Mouse (Mus musculus) erythroid progenitor cell, adult 5-6 weeks (primary cell): ENCODE measurements at regions not wholly inside any gene's neighbourhood (a gene's known extent, or its start where the extent isn't known, plus 50 kb on each side); places are given as distances from the start of the nearest gene placed in this dataset.

ENCODE experiments used
- ATAC-seq: replicated peaks from 2 replicates; pipeline ENCODE4 v1.8.0; 2016; ENCODE audit warnings: moderate number of reproducible peaks, mild to moderate bottlenecking, moderate TSS enrichment, inconsistent platforms; ENCODE audit not compliant: poor library complexity, low FRiP score, severe bottlenecking

DNA sequence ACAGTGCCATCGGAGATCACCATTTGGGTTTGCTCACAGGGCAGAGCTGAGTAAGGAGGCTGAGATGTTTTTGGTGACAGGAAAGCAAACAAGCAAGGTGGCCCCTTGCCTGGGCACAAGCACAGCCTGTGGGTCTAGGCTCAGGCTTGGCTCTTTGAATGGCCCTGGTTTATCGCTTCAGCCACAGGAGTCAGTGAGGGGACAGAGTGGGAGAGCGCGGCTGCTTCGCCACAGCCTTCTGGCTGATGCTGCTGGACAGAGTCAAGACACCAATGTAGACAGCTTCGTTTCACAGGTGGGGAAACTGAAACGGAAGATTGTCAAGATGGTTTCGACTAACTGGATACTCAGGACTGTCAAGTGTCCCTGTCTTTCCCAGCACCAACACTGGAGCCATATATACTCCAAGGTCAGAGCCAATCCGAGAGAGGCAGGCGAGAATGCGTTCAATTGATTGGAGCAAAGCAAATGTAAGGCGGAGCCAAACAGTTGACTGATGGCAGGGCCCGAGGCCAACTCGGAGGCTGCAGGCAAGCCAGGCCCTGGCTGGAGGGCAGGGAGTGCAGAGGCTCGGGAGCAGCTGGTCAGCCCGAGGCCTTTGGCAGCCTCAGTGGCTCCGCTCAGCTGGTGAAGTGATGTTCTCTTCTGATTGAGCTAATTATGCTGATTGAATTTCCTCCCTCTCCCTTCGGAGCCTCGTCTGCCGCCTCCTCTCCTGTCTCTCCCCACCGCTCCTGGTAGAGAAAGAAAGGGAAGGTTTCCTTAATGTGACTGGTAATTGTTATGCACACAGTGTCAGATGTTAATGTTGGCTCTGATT, 154.7 kb upstream of the Zc3h12a start:
- no peak for ATAC-seq

DNA sequence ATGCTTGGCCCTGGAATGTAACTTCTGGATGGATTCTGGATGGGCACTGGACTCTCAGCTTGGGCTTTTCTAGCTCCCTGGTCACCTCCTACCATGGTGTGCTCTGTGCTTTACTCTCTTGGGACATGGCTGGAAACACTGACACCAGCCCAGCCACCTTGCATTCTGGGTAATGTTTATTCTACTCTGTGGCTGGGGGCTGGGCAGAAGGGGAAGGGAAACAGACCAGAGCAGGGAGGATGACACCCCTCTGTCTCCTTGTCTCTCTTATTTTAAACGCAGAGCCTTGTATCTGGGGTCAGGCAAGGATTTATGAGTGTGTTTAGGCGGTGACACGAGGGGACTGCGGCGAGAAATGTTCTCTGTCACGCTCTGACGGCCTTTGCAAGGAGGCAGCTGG, 151.5 kb upstream of the Zc3h12a start:
- ATAC-seq: no peak

DNA sequence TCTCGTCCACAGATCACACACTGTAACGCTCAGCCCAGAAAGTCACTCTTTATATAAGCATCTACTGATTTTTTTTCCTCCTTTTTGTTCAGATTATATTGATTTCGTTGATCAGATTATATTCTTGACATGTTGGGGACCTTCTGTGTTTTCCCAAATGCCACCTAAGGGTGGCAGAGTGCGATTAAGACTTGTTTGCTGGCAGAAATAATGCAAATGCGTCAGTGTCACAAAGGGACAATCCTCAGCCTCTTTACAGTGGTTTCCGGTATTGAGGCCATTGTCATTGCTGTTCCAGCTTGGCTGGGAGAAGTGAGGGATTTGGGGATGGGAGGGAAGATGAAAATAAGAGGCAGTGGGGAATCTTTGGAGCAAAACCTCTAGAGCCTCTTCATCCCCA, 149.2 kb upstream of the Zc3h12a start:
- no peak for ATAC-seq

DNA sequence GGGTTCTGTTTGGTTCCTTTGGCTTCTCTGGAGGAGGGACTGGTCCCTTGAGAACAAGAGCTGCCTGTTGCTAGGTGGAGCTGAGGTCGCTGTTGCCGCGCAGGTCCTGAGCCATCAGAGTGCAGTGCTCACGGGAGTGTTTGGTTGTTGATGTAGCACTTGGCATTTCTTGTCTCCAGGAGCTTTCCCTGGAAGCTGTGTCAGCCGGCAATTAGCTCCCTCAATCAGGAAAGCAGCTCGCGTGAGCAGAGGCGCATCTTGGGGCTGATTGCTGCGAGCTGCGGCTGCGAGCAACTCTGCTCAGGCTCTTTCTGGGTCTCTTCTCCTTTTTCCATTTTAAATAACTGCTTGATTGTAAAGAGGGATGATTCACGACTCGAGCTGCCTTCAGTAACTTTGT, 147.6 kb upstream of the Zc3h12a start:
- no peak for ATAC-seq

DNA sequence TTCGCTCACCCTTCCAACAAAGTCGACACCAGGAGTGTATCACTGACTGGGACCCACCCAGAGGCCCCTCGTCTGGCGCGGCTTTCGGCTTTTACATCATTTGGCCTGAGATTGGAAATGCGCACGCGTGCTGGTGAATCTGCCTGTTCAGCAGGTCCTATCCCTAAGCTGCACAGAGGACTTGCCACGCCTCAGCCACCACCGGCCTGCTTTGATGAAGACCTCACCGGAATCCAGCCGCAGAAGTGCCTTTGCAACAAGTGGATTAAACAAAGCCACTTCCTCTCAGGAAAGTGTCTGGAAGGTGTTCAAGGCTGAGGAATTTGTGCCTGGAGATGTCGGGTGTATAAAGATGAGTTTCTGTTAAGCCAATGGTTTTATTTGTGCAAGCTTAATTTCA, 143.3 kb upstream of the Zc3h12a start:
- ATAC-seq: no peak

DNA sequence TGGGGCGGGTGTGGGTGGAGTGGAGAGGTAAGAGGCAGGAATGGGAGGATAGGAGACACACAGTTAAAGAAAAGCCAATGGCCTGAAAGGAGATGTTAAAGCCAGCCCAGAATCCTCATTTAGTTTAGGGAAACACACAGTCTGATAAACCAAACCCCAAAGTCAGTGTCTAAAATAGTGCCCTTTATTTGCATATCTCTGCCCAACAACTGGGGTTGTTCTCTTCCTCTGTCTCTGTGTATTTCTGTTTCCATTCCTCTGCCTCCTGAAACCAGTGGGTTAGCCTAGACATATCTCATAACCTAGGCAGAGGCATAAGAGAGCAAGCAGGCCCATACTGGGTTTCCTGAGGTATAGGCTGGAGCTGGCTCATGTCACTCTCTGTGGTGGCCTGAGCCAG, 138.6 kb upstream of the Zc3h12a start:
- no peak for ATAC-seq

DNA sequence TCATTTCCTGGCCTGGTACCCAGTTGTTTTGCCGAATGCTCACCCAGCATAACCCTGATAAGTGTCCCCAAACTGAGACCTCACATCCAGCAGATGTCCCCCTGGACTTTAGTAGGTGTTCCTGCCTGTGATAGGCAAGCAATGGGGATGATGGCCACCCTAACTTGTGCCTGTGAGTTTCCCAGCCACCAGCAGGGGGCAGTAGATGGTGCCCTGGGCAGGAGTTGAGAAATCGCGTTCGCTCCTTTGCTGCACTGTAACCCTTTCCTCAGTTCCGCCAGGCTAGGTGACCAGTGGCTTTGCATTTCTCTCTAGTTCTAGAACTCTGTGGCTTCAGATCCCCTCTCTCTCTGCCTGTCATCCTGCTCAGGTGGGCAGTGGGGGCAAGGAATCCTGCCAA, 137.9 kb upstream of the Zc3h12a start:
- ATAC-seq: no peak

DNA sequence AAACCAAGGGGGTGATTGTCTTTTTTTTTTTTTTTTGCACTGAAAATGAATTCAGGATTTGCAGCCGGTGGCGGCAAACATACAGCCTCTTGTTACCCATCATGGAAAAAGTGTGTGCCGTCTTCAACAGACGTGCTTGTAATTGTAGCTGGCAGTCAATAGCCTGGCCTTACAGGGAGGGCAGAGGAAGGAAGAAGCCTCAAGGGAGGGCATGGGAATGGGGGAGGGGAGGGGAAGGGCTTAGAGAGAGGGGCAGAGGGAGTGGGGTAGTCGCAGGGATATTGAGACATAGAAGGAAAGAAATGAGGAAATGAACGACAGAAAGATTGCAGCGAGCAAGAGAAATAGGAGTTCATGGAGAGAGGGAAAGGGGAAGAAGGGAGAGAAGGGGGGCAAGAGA, 137.4 kb upstream of the Zc3h12a start:
- no peak for ATAC-seq

DNA sequence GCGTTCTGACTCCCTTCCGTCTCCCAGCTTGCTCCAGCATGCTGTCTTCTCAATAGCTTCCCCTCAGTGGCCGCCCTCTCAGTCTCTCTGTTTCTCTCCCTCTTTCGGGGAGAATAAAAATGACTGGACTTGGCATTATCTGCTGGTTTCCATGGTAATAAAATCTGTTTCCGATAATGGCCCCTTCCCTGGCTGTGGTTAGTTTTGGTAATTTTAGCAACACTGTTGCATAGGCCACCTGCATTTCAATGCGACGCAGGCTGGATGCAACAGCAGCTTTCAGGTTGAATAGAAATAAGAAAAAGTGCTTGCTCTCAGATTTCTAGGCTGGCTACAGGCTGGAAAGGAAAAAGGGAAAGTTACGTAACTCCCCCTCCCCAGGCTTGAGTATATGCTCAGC, 133.9 kb upstream of the Zc3h12a start:
- ATAC-seq: no peak

DNA sequence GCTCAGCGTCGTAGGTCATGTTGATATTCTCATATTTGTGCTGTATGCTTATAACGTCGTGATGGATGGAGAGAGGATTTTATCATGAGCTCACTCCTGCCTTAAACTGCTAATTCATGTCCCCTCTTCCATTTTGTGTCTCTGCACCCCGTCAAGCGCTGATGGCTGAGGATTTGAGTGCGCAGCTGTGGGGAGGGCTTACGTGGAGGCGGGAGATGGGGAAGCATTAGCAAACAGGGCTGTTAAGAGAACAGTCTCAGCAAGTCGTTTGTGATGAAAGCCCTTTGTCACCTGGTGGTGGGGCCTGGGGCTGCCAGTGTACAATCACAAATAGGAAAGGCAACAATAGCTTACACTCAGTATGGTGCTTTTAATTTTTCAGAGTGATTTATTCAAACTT, 131.7 kb upstream of the Zc3h12a start:
- no peak for ATAC-seq

DNA sequence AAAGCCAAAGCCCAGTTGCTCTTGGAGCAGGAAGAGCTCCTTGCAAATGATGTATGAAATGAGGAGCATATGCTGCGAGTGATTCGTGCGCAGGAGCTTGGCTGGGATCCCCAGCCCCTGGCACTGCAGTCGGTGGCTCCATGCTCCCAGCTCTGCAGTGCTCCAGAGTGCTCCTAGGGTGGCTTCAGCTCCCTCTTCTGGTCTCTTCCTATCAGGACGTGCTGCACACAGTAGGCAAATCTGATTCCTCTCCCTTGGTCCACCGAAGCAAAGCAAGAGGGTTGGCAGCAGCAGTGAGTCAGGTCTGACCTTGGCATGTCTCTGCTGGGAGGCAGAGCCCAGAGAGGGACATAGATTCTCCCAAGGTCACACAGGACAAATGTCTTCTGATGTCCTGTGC, 130.3 kb upstream of the Zc3h12a start:
- ATAC-seq: no peak

DNA sequence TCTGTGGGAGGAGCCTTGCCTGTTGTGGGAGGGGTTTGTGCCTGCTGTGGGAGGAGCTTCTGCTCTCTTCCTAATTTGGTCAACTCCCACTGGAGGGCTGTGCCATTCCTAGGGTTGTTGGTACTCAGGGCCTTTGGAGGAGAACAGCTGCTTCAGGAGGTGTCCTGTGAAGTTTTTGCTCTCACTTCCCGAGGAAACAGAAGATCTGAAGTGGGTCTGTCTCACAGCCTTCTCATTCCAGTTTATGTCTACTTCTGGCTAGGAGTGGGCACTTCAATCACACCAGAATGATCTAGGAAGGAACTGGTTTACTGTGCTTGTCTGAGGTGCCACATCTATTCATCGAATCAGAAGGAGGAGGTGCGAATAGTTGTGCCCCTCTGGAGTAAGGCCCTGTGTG, 125.5 kb upstream of the Zc3h12a start:
- ATAC-seq: no peak

DNA sequence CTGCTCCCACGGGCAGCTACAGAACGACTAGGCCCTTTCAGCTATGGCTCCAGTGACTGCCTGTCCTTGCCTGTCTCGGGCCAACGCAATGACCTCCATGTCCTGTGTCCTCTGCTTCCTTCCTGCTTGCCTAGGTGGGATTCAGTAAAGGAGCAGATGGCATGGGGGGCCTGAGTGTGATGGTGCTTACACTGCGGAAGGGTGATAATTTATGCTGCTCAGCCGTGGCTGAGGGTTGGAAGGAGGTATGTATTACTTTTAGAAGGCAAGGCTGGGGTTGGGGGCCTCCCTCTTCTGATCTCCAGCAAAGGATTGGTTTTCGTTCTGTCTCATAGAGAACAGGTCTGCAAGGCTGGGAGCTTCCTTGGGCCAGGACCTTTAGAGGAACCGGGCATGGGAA, 124.6 kb upstream of the Zc3h12a start:
- no peak for ATAC-seq

DNA sequence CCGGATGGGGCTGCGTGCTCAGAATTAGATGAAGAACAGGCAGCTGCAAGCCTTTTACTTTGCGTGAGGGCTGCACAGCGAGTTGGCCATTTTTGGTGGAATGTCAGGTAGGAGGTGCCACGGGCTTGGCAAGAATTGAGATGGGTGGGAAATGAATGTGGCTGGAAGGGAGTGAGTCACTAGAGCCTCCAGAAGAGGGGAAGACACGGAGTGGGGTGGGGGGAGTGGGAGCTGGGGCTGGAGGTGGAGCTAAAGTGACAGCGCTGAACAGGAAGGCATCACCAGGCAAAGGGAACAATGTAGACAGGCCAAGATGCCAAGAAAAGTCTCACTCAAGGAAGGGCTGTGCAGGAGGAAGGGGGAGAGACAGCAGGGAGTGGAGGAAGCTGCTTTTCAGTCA, 121.4 kb upstream of the Zc3h12a start:
- ATAC-seq: no peak

DNA sequence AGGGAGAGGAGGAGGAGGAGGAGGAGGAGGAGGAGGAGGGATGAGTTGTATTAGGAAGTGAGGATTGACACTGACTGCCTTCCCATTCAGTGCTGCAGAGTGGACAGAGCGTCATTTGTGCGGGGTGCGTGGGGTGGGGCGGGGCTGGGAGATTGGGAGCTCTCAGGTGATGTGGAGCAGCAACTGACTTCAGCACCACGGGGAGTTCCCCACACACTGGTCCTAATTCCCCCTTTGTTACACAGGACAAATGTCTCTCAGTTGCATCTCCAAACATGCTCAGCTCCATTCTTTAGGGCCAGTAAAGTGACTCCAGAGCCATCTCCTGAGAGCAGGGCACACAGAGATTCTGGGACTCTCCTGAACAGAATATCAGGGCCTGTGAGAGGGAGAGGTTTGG, 118.5 kb upstream of the Zc3h12a start:
- no peak for ATAC-seq

DNA sequence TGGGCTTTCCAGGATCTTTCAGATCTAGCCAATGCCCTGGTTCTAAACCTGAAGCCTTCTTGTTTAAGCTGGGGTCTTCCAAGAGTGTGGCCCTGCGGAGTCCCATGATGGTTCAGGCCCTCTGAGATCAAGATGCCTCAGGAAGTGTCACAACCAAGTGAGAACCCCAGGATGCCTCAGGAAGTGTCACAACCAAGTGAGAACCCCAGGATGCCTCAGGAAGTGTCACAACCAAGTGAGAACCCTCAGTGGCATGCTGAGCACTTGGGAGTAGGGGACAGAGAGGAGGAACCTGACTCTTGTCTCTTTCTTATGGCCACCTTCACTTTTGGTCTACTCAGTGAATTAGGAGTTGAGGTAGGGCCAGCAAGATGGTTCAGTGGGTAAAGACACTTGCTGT, 114.9 kb upstream of the Zc3h12a start:
- ATAC-seq: no peak

DNA sequence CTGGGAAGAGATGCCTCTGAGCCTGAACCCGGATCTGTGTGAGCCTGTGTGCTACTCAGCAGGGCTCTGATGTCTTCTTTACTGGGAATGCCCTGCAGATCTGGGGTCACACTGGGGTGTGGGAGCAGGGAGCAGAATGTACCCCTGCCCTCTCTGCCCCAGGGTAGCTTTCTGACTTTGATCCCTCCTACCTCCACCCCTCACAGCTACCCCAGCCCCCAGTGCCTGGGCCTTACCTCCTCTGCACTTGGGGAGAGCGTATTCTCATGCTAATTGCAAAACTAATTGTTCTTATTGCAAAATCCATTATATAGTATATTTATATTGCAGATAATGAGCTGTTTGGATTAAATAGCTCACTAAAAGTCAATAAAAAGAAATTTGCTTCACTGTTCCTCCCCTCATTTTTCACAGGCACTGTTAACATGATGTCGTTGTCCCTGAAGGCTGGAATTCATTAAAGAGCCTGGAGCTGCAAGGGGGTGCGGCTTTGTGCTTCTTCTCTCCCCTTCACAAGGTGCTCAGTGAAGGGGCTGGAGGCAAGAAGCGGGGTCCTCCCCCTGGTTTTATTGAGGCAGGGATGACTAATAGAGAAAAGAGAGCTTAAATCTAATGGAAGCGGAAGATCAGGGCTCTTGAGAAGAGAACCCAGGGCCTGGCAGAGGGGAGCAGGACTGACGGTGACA, 114.1 kb upstream of the Zc3h12a start:
- no peak for ATAC-seq

DNA sequence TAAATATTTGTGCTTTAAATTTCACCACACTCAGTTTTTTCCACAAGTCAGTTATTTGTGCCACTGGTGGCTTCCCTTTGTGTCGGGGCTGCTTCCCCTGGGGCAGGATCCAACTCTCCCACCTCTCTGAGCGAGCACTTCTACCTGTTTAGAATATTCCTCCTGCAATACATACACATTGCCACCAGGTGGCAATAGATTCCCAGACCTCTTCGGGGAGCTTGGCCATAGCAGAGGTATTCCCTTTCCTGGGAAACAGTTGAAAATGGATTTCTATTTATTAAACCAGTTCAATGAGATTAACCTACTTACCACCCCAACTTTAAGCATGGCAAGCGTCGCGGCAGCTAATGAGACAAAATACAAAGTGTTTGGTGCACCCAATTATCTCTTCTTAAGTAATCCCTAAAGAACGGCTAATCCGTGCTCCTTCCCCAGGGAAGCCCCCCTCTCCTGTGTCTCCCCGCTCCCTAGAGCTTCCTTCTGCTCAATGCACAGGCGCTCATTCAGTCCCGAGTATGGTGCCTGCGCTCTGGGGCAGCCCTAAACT, 104.1 kb upstream of the Zc3h12a start:
- ATAC-seq: no peak

DNA sequence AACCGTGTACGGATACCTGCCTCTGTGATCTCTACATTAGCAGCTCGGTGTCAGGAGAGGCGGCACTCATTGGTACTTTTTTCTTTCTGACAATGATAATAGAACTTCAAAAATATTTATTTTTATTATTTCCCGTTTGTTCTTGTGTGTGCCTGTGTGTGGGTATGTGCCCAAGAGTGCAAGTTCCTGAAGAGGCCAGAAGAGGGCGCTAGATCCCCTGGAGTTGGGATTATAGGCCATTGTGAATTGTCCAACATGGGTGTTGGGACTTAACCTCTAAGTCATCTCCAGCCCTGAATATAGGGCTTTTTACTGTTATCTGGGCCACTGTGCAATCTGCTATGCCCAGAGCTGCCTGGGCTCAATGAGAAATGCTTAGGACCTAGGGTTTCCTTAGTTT, 99.6 kb upstream of the Zc3h12a start:
- no peak for ATAC-seq

DNA sequence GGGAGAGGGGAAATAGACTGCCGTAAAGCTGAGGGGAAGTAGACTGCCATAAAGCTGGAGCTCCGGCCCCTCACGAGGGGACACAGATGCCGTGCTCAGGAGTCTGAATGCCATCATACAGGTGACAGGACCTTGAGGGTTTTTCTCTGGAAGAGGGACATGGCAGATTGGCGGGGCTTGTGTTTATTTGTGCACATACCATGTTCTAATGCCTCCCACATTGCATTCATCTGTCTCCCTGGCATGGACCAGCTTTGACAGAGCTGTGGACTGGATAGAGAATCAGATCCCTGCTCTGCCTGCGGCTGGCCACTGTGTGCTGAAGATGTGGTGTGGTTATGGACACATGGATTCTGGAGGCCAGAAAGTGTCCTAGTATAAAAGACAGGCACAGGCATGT, 95.3 kb upstream of the Zc3h12a start:
- ATAC-seq: no peak

DNA sequence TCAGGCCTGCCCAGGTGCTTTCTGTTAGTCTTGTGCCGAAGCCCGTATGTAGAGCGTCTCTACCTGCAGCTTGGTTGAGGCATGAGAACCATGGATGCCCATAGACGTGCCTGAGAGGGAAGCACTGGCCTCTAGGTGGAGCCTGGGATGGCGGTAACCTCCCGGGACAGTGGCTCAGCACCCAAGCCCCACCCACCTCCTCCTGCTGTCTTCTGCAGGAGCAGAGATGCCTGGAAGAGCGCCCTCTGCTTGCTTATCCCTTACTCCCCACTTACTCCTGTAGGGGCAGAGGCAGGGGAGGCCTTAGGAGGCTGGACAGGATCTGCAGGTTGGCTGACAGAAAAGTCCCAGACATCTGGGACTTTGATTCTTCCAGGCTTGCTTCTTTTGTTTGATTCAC, 92.7 kb upstream of the Zc3h12a start:
- no peak for ATAC-seq
